Mouse (Mus musculus) retina, embryonic 14.5 days (tissue): ENCODE measurements around the gene Otor.

Experiments used
- DNase-seq: peaks from one replicate; pipeline ENCODE4 v3.0.0-alpha.2; 2015; ENCODE audit warnings: low spot score

Gene Otor

DNA sequence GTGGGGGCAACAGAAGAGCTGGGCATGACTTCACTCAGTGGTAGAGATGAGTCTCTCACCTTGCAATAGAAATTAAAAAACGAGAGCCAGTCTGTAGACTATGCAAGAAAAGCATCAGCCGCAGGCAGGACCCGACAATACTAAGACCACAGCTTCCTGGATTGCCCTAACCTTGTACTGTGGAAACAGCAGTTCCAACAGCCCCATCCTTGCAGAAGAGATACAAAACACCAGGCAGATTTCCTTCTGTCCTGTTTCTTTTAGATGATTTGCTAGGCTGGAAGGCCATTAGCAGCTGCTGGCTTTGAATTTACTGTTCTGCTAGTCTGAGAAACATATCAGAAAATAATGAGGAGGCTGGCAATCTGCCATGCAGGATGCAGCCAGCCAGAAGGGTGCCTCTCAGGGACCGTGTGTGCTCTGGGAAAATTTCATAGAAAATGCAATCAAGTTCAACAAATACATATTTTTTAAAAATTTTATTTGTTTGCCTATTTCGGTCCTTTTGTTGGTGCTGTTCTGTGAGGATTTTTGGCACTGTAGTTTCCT lies 52.9 kb downstream of the Otor start:
- DNase-seq, result no peak
